Mouse (Mus musculus) adrenal gland (tissue): Measurements from ENCODE around the gene Ldlr.

ENCODE experiments used
- intact Hi-C: fragments of 180-260 bp; cut with DNase I; formaldehyde crosslinking; loops from one replicate; pipeline ENCODE4 v1.15.1; 2025

Gene Ldlr

GRCm38 (mm10) chr9:21725224-21726121 lies 2.2 kb downstream of the Ldlr start:
- intact Hi-C loops, result no loop called here

- intact Hi-C loops, result no loop called here
Measured at GRCm38 (mm10) chr9:21726218-21726975, 3.1 kb downstream of the Ldlr start.

GRCm38 (mm10) chr9:21728261-21728832 lies 5.1 kb downstream of the Ldlr start:
- intact Hi-C loops, result no loop called here

GRCm38 (mm10) chr9:21729264-21729663 lies 6.0 kb downstream of the Ldlr start:
- intact Hi-C loops, result no loop called here

- intact Hi-C loops, result no loop called here
Measured at GRCm38 (mm10) chr9:21732288-21732687, 9.0 kb downstream of the Ldlr start.

- intact Hi-C loops, result no loop called here
Measured at GRCm38 (mm10) chr9:21733446-21733845, 10.2 kb downstream of the Ldlr start.

- intact Hi-C loops, result no loop called here
Measured at GRCm38 (mm10) chr9:21733989-21734388, 10.7 kb downstream of the Ldlr start.

GRCm38 (mm10) chr9:21735126-21735525 lies 11.8 kb downstream of the Ldlr start:
- intact Hi-C loops, result loop anchor here (5.0 kb wide), 1 partner anchor 38 kb away; no protein-coding TSS in a partner anchor

GRCm38 (mm10) chr9:21736580-21736979 lies 13.3 kb downstream of the Ldlr start:
- intact Hi-C loops, result loop anchor here (5.0 kb wide), 1 partner anchor 39 kb away; no protein-coding TSS in a partner anchor

- intact Hi-C loops, result loop anchor here (5.0 kb wide), 1 partner anchor 40 kb away; no protein-coding TSS in a partner anchor
Measured at GRCm38 (mm10) chr9:21737188-21737587, 13.9 kb downstream of the Ldlr start.

GRCm38 (mm10) chr9:21738776-21739175 lies 15.5 kb downstream of the Ldlr start:
- intact Hi-C loops, result loop anchor here (5.0 kb wide), 1 partner anchor 41 kb away; no protein-coding TSS in a partner anchor

- intact Hi-C loops, result no loop called here
Measured at GRCm38 (mm10) chr9:21740427-21740826, 17.1 kb downstream of the Ldlr start.

GRCm38 (mm10) chr9:21741514-21741913 lies 18.2 kb downstream of the Ldlr start:
- intact Hi-C loops, result no loop called here

GRCm38 (mm10) chr9:21747238-21747774 lies 24.0 kb downstream of the Ldlr start:
- intact Hi-C loops, result no loop called here

- intact Hi-C loops, result no loop called here
Measured at GRCm38 (mm10) chr9:21748033-21748432, 24.8 kb downstream of the Ldlr start.

- intact Hi-C loops, result no loop called here
Measured at GRCm38 (mm10) chr9:21748491-21748890, 25.2 kb downstream of the Ldlr start.

- intact Hi-C loops, result no loop called here
Measured at GRCm38 (mm10) chr9:21749382-21750118, 26.3 kb downstream of the Ldlr start.

- intact Hi-C loops, result no loop called here
Measured at GRCm38 (mm10) chr9:21750370-21750769, 27.1 kb downstream of the Ldlr start.

GRCm38 (mm10) chr9:21751347-21751746 lies 28.1 kb downstream of the Ldlr start:
- intact Hi-C loops, result no loop called here

- intact Hi-C loops, result loop anchor here (2.0 kb wide), 1 partner anchor 52 kb away; no protein-coding TSS in a partner anchor
Measured at GRCm38 (mm10) chr9:21752252-21752792, 29.0 kb downstream of the Ldlr start.
